Mouse (Mus musculus): ENCODE data around the gene Plcd3. TPM values are rescaled to one million over a fixed set of nuclear protein-coding genes. Genes with fewer than 3 reads are reported as not detected.

Plcd3 gene
- 7.6 and 9.0 TPM in 2 replicates for polyA plus RNA-seq (2015; fragmentation: Nextera tagmentation; extraction: Ambion mirVana)

DNA sequence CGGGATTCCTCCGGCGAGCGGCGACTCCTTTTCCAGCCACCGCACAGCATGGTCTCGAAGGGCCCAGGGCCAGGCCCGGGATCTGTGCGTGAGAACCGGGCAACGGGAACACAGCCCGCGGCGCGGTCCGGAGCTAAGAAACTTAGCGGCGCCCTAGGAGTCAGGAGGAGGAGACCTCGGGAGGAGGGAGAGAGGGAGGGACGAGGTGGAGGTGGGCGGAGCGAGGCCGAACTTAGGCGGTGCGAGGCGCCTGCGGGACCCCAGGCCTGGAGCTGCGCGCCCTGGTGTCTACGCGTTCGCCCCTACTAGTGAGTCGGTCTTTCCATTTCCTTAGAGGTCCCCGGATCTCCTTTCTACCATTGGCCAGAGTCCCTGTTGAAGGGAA lies at the start of gene Plcd3, which contains the start of gene Acbd4:
Gene Plcd3 (minus strand): TSS at position 178 of the 385 bp plus-strand sequence.
Gene Acbd4 (plus strand): TSS at position 202 of the 385 bp plus-strand sequence.
- H3K9me3 ChIP-seq (replicated peaks) = no peaks in the 10 kb centered on the region
- peaks cover 52% of the 10 kb centered on the region for H3K4me1 ChIP-seq
- H3K4me3 ChIP-seq (replicated peaks) = peak within 1 kb of the TSS; percentile 61
- WGBS = 0% methylated on average over 34 of the region's 34 CpGs
- peak within 1 kb of the TSS; percentile 39 for H3K9ac ChIP-seq
- peak; percentile 25; the same call in 1 of the 2 replicates for ATAC-seq (ENCODE audit: insufficient number of reproducible peaks, low FRiP score, low TSS enrichment, low read depth)
- H3K27ac ChIP-seq (replicated peaks) = no peak within 1 kb of the TSS; the same call in 1 of the 2 replicates
- H3K27me3 ChIP-seq = peaks cover 13% of the 10 kb centered on the region
- H3K4me2 ChIP-seq (replicated peaks) = peak within 1 kb of the TSS; percentile 92
- no peaks in the 10 kb centered on the region for H3K36me3 ChIP-seq

DNA sequence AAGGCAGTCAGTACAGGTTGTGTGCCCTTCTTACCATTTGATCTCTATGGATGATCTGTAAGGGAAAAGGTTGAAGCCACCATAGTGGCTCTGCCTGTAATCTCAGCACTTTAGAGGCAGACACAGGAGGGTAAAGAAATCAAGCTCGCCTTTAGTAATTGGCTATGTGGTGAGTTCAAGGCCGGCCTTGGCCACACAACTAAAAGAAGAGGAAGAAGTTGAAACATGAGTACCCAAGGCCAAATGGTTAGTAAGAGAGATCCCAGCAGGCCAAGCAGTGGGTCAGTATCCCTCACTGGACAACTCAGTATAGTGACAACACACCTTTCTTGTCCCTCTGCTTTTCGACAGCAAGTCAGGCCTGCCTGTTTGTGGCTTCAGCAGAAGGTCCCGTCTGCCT lies 48.3 kb upstream of the Plcd3 start:
- Histone ChIP-seq H3K4me1 (peaks cover 7% of the 10 kb centered on the region; the same call in 1 of the 2 replicates), H3K9me3 (replicated peaks) (no peaks in the 10 kb centered on the region), H3K36me3 (no peaks in the 10 kb centered on the region), H3K9ac (no peak overlapping the region), H3K27me3 (no peaks in the 10 kb centered on the region), H3K4me2 (replicated peaks) (no peak overlapping the region), H3K4me3 (replicated peaks) (no peak overlapping the region), H3K27ac (replicated peaks) (no peak overlapping the region)
- WGBS = 93% methylated on average over 4 of the region's 4 CpGs
- ATAC-seq (ENCODE audit: insufficient number of reproducible peaks, low FRiP score, low TSS enrichment, low read depth) = no peak

DNA sequence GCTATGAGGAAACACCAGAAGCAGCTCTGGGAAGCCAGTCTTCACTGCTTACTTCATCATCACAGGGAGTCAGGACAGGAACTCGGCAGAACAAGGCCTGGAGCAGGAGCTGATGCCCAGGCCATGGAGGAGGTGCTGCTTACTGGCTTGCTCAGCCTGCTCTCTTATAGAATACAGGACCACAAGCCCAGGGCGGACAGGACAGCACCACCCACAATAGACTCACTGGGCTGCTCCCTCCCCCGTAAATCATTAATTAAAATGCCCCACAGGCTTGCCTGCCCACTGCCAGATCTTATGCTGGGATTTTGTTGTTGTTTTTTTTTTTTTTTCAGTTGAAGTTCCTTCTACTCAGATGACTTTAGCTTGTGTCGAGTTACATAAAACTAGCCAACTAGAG lies 46.3 kb upstream of the Plcd3 start:
- Histone ChIP-seq H3K4me1 (peaks cover 20% of the 10 kb centered on the region), H3K4me3 (replicated peaks) (no peak overlapping the region), H3K27me3 (no peaks in the 10 kb centered on the region), H3K4me2 (replicated peaks) (no peak overlapping the region), H3K27ac (replicated peaks) (no peak overlapping the region), H3K36me3 (no peaks in the 10 kb centered on the region), H3K9me3 (replicated peaks) (no peaks in the 10 kb centered on the region), H3K9ac (no peak overlapping the region)
- no peak for ATAC-seq (ENCODE audit: insufficient number of reproducible peaks, low FRiP score, low TSS enrichment, low read depth)
- WGBS = 62% methylated on average over 4 of the region's 4 CpGs

DNA sequence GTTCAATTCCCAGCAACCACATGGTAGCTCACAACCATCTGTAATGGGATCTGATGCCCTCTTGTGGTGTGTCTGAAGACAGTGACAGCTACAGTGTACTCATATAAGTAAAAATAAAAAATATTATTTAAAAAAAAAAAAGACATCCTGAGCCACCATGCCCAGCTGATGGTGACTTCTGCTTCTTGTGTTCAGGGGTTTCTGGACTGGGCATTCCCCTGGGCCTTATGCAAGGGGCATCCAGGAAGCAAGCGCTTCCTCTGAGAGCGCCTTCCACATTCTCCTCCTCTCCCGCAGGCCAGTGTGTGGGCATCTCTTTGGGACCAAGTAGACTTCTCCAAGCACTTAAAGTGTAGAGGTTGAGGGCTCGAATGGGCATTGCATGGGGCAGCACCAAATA lies 44.9 kb upstream of the Plcd3 start:
- 87% methylated on average over 4 of the region's 4 CpGs for WGBS

DNA sequence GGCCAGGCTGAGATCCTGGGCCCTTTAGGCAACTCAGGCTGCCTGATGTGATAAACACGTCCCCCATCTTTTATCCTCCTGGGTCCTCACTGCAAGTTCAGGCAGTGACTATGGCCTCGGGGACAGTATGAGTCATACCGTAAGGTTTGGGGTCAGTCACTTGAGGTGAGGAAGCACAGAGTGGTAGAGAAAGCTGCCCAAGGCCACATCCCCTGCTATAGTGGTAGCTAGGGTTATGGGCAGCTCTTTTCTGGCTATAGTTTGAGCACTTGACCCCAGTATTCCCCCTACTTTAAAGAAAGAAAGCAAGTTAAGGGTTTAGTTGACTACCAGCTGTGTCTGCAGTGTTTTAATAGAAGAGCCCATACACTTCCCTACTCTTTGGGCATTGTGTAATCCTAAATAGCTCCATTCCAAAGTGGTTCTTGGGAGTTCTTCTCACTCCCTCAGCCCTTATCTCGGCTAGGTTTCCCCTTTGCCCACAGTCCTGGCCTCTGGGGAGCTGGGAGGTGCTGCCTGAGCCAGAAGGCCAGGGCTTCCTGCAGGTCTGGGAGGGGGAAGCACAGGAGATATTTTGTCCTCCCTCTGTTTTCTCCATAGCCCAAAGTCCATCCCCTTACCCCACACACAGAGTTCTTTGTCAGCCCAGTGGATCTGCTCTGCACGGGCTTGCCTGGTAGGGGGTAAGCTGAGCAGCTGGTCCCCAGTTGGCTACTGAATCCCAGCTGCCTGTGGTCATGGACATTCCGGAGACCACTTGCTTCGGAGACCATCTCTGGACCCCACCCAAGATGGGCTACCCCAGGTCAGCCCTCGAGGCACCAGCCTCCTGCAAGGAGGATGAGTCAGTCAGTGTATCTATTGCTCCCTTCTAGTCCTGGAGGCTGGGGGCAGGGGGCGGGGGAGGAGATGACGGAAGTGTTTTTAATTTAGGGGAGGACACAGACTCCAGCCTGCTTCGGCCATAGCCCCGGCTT lies 43.1 kb upstream of the Plcd3 start:
- H3K27ac ChIP-seq (replicated peaks) = peak overlapping the region; percentile 58
- H3K36me3 ChIP-seq = no peaks in the 10 kb centered on the region
- H3K27me3 ChIP-seq = no peaks in the 10 kb centered on the region
- no peak overlapping the region for H3K4me3 ChIP-seq (replicated peaks)
- no peaks in the 10 kb centered on the region for H3K9me3 ChIP-seq (replicated peaks)
- peaks cover 44% of the 10 kb centered on the region for H3K4me1 ChIP-seq
- H3K9ac ChIP-seq = no peak overlapping the region
- no peak overlapping the region for H3K4me2 ChIP-seq (replicated peaks)
- WGBS = 35% methylated on average over 12 of the region's 12 CpGs
- no peak for ATAC-seq (ENCODE audit: insufficient number of reproducible peaks, low FRiP score, low TSS enrichment, low read depth)

More for the DNA sequence above, 44.9 kb upstream of the Plcd3 start:
- H3K36me3 ChIP-seq = no peaks in the 10 kb centered on the region
- H3K27me3 ChIP-seq = no peaks in the 10 kb centered on the region
- H3K4me1 ChIP-seq = peaks cover 32% of the 10 kb centered on the region
- H3K27ac ChIP-seq (replicated peaks) = no peak overlapping the region
- H3K4me3 ChIP-seq (replicated peaks) = no peak overlapping the region
- no peak for ATAC-seq (ENCODE audit: insufficient number of reproducible peaks, low FRiP score, low TSS enrichment, low read depth)
- H3K4me2 ChIP-seq (replicated peaks) = no peak overlapping the region
- no peak overlapping the region for H3K9ac ChIP-seq
- no peaks in the 10 kb centered on the region for H3K9me3 ChIP-seq (replicated peaks)

DNA sequence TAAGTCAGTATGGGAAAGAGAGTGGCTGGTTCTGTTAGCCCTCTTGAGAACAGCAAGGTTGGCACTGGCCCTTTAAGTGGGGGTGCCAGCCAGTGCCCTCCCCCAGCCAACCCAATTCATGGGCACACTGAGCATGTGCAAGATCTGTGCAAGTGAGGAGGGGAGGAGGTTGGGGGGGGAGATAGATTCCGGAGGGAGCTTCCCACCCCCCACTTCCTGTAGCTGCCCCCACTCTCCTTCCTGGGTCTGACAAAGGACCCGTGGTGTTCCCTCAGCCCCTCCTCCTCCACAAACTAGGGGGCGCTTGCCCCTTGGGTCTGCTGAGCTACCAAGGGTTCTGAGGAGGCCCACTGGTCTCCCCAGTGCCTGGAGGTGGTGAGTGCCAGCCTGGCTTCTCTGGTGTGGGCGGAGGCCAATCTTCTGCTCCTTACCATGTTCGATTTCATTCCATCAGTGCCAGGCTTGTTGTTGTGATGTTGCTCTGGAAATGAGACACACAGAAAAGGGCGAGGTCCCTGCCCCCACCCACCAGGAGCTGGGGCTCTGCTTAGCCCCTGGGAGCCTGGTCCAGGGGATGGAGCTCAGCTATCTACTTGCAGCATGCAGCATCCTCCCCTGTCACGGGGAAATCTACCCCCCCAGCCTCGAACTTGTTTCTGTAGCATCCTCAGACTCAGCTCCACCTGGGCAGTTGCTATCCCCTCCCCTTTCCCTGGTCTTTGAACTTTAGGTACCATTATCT lies 41.2 kb upstream of the Plcd3 start:
- Histone ChIP-seq H3K27ac (replicated peaks) (peak overlapping the region; percentile 88), H3K27me3 (no peaks in the 10 kb centered on the region), H3K4me1 (peaks cover 44% of the 10 kb centered on the region), H3K9ac (peak overlapping the region; percentile 18; the same call in 1 of the 2 replicates), H3K4me3 (replicated peaks) (peak overlapping the region; percentile 35), H3K9me3 (replicated peaks) (no peaks in the 10 kb centered on the region), H3K4me2 (replicated peaks) (peak overlapping the region; percentile 50), H3K36me3 (peaks cover 13% of the 10 kb centered on the region)
- WGBS = 22% methylated on average over 8 of the region's 8 CpGs
- peak; percentile 85 for ATAC-seq (ENCODE audit: insufficient number of reproducible peaks, low FRiP score, low TSS enrichment, low read depth)

DNA sequence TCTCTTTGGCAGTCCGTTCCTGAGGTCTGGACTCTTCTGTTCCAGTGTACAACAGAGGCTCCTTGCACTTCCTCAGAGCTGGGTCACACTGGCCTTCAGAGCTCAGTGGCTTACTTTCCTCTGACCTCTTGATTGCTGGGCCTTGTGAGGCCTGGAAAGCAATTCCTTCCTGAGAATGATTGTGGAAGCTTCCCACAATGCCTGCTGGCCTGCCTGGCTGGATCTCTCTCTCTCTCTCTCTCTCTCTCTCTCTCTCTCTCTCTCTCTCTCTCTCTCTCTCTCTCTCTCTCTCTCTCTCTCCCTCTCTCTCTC lies 40.4 kb upstream of the Plcd3 start:
- Histone ChIP-seq H3K36me3 (peaks cover 13% of the 10 kb centered on the region), H3K27me3 (no peaks in the 10 kb centered on the region), H3K9ac (no peak overlapping the region), H3K27ac (replicated peaks) (peak overlapping the region; percentile 88), H3K4me3 (replicated peaks) (no peak overlapping the region), H3K4me1 (peaks cover 44% of the 10 kb centered on the region), H3K9me3 (replicated peaks) (no peaks in the 10 kb centered on the region), H3K4me2 (replicated peaks) (no peak overlapping the region)
- ATAC-seq (ENCODE audit: insufficient number of reproducible peaks, low FRiP score, low TSS enrichment, low read depth) = no peak
- WGBS = 43% methylated on average over 1 of the region's 1 CpGs

DNA sequence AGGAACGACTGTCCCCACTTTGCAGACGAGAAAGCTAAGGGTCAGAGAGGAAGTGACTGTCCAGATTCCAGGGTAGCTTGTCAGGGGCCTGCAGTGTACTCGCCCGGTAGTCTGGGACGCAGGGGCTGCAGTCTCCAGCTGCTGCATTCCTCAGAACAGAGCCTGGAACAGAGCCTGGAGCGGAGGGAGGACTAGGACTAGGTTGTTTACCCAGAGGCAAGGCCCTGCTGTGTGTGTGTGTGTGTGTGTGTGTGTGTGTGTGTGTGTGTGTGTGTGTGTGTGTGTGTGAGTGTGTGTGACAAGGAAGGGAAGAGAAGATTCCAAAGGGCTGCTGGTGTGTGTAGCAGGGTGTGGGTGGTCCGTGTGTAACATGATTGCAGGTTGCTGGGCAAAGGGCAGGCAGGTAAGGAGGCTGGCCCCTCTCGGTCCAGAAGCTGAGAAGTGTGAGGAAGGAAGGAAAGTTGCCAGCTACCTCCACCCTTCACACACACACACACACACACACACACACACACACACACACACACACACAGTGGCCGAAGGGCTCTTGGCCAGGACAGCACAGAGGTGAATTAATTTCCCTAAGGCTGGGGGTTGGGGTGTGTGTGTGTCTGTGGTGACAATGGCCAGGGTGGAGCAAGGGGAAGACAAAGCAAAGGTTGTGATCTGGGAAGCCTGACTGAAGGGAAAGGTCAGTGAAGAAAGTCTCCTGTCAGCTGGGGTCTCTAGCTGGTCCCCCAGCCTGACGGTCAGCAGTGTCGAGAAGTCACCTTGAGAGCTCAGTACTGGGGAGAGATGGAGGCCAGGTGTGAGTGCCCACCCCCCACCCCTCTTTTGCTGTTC lies 39.9 kb upstream of the Plcd3 start:
- H3K9ac ChIP-seq = no peak overlapping the region
- no peaks in the 10 kb centered on the region for H3K27me3 ChIP-seq
- H3K9me3 ChIP-seq (replicated peaks) = no peaks in the 10 kb centered on the region
- 0 out of 2 replicates have a peak, but pooled peaks have one; percentile 64 for ATAC-seq (ENCODE audit: insufficient number of reproducible peaks, low FRiP score, low TSS enrichment, low read depth)
- WGBS = 25% methylated on average over 11 of the region's 11 CpGs
- peaks cover 13% of the 10 kb centered on the region for H3K36me3 ChIP-seq
- H3K4me1 ChIP-seq = peaks cover 44% of the 10 kb centered on the region
- peak overlapping the region; percentile 88 for H3K27ac ChIP-seq (replicated peaks)
- no peak overlapping the region for H3K4me2 ChIP-seq (replicated peaks)
- H3K4me3 ChIP-seq (replicated peaks) = no peak overlapping the region

DNA sequence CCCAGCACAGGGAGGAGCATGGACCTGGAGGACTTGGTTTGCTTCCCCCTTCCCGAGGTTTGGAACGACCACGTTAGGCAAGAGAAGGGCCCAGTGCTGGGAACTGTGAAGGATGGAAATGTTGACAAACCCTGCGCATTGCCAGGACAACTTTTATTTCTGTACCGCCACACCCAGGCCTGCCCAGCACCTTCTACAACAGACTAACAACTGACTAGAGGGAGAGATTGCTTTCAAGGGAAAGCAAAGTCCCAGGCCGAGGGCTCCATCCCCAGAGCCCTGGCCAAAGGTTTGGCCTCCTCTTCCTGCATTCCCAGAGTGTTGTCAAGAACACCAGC lies 39.3 kb upstream of the Plcd3 start:
- Histone ChIP-seq H3K27me3 (no peaks in the 10 kb centered on the region), H3K36me3 (peaks cover 13% of the 10 kb centered on the region), H3K9me3 (replicated peaks) (no peaks in the 10 kb centered on the region), H3K4me3 (replicated peaks) (no peak overlapping the region), H3K4me1 (peaks cover 44% of the 10 kb centered on the region), H3K4me2 (replicated peaks) (no peak overlapping the region), H3K9ac (no peak overlapping the region), H3K27ac (replicated peaks) (peak overlapping the region; percentile 88)
- ATAC-seq (ENCODE audit: insufficient number of reproducible peaks, low FRiP score, low TSS enrichment, low read depth) = no peak
- 39% methylated on average over 6 of the region's 6 CpGs for WGBS

DNA sequence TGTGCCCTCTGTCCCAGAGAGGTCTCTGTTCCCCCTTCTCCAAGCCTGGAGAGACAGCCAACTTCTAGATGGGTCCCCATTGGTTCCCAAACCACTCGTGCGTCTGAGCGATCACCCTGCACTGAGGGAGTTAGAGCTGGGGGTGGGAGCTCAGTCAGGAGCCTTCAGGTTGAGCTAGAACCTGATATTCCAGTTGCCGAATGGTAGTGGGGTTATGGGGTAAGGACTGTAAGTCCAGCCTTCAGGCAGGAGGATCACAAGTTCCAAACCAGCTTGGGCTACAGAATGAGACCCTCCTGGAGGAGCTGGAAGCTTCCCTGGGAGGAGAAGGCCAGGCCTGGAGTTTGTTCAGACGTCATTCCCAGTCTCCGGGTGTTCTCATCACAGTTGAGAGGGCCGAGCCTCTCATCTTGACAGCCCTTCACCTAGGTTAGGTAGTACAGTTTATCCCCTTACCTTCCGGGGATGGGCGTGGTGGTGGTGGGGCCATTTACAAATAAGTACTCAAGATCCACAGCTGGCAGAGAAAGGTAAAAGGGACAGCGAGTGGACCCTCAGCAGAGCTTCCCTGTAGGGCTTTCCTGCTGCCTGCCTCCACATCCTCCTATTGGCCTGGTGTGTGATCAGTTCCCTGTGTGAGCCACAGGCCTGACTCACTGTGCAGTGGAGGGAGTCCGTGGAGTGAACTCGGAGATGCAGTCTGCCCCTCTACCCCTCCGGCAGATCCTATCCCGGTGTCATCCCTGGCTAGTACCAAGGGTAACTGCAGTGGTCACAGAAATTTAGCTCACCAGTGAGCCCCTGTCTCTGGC lies 38.7 kb upstream of the Plcd3 start:
- Histone ChIP-seq H3K27ac (replicated peaks) (peak overlapping the region; percentile 88), H3K36me3 (peaks cover 13% of the 10 kb centered on the region), H3K9me3 (replicated peaks) (no peaks in the 10 kb centered on the region), H3K27me3 (no peaks in the 10 kb centered on the region), H3K9ac (no peak overlapping the region), H3K4me1 (peaks cover 40% of the 10 kb centered on the region), H3K4me3 (replicated peaks) (no peak overlapping the region), H3K4me2 (replicated peaks) (no peak overlapping the region)
- WGBS = 64% methylated on average over 14 of the region's 14 CpGs
- no peak for ATAC-seq (ENCODE audit: insufficient number of reproducible peaks, low FRiP score, low TSS enrichment, low read depth)

All from embryonic facial prominence, embryonic 15.5 days (tissue).